Mouse (Mus musculus) thymus, adult 2 months (tissue): ENCODE results near the gene Nr5a2.

Source experiments
- CTCF ChIP-seq: fragments of 200-500 bp; IDR thresholded peaks from 2 replicates; pipeline ENCODE4 v1.5.1; 2012; ENCODE audit warnings: mild to moderate bottlenecking, control low read depth, low read length, moderate library complexity, borderline replicate concordance; ENCODE audit not compliant: control insufficient read depth, poor library complexity, insufficient read depth; ENCODE audit errors: extremely low read depth
- POLR2A ChIP-seq: fragments of 200-500 bp; IDR thresholded peaks from 2 replicates; pipeline ENCODE4 v1.6.1; 2012; ENCODE audit warnings: mild to moderate bottlenecking, low read length, control low read depth, moderate library complexity; ENCODE audit not compliant: control insufficient read depth, poor library complexity, insufficient read depth; ENCODE audit errors: extremely low read depth

DNA sequence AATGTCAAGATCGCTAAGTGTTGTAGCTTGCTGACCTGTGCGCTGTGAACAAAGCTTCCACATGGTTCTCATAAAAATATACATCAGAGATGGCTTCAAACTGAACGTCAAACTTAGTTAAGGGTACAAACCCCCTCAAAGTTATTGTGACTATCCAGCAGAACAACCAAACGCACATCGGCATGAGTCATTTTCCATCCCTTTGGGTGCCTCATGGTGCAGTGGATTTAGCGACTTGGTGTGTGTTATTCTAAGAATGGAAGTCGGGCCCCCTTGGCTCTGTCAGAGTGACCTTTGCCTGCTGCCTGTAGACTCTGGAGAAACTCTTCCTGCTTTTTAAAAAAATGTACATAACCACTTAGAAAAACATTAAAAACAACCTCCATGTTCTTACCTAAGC, 119.7 kb downstream of the Nr5a2 start:
- TF ChIP-seq CTCF, result no peak
- no peak for TF ChIP-seq POLR2A
